Mouse (Mus musculus) MEL (cell line): ENCODE measurements at regions not wholly inside any gene's neighbourhood (a gene's known extent, or its start where the extent isn't known, plus 50 kb on each side); places are given as distances from the start of the nearest gene placed in this dataset.

Source experiments
- DNase-seq: peaks from one replicate; pipeline ENCODE4 v3.0.0; 2011; ENCODE audit warnings: low read depth, low spot score
- H3K27ac ChIP-seq: 2 replicates; pipeline ENCODE4 v1.5.1; 2012; ENCODE audit warnings: low read depth, mild to moderate bottlenecking, control low read depth, low read length, moderate library complexity; ENCODE audit not compliant: control insufficient read depth
- H3K27me3 ChIP-seq, 2 experiments: fragments of 150-350 bp in 1 of 2; sonication (generic) in 1 of 2; 2 replicates each; pipeline ENCODE4 v1.6.1; 2012; ENCODE audit warnings: low read length in 2 of 2, mild to moderate bottlenecking in 2 of 2, improper control_type of control experiment in 1 of 2, moderate library complexity in 1 of 2; ENCODE audit not compliant: insufficient read depth in 2 of 2, control insufficient read depth in 1 of 2
- H3K36me3 ChIP-seq, 2 experiments: 2 replicates each; pipeline ENCODE4 v1.6.1; 2012 to 2014; ENCODE audit warnings: low read length in 2 of 2, improper control_type of control experiment in 1 of 2, inconsistent platforms in 1 of 2, mild to moderate bottlenecking in 1 of 2; ENCODE audit not compliant: insufficient read depth in 2 of 2, control insufficient read depth in 1 of 2
- H3K4me1 ChIP-seq, 2 experiments: fragments of 150-350 bp in 1 of 2; sonication (generic) in 1 of 2; 2 replicates each; pipeline ENCODE4 v1.6.1; 2012; ENCODE audit warnings: low read length in 2 of 2, improper control_type of control experiment in 1 of 2, mild to moderate bottlenecking in 1 of 2; ENCODE audit not compliant: insufficient read depth in 2 of 2, control insufficient read depth in 1 of 2
- H3K4me3 ChIP-seq, 2 experiments: fragments of 150-350 bp in 1 of 2; sonication (generic) in 1 of 2; 2 replicates each; pipeline ENCODE4 v1.5.1; 2012; ENCODE audit warnings: low read depth in 2 of 2, low read length in 2 of 2, mild to moderate bottlenecking in 2 of 2, moderate library complexity in 2 of 2, control low read depth in 1 of 2, improper control_type of control experiment in 1 of 2; ENCODE audit not compliant: control insufficient read depth in 1 of 2, insufficient read depth in 1 of 2
- H3K79me2 ChIP-seq: 2 replicates; pipeline ENCODE4 v1.6.1; 2012; ENCODE audit warnings: mild to moderate bottlenecking, low read length, moderate library complexity; ENCODE audit not compliant: control insufficient read depth, poor library complexity, insufficient read depth
- H3K9ac ChIP-seq: 2 replicates; pipeline ENCODE4 v1.6.1; 2012; ENCODE audit warnings: low read depth, mild to moderate bottlenecking, control low read depth, low read length, moderate library complexity; ENCODE audit not compliant: control insufficient read depth, poor library complexity, severe bottlenecking
- H3K9me3 ChIP-seq: fragments of 150-350 bp; sonication (generic); replicated peaks from 2 replicates; pipeline ENCODE4 v1.6.1; 2012; ENCODE audit warnings: mild to moderate bottlenecking, low read length, improper control_type of control experiment, moderate library complexity; ENCODE audit not compliant: insufficient read depth
- BHLHE40 ChIP-seq: IDR thresholded peaks from 2 replicates; pipeline ENCODE4 v1.6.1; 2012; ENCODE audit warnings: low read depth, mild to moderate bottlenecking, inconsistent platforms, low read length, improper control_type of control experiment, borderline replicate concordance
- CHD2 ChIP-seq: IDR thresholded peaks from 2 replicates; pipeline ENCODE4 v1.6.1; 2011; ENCODE audit warnings: low read length, improper control_type of control experiment
- CTCF ChIP-seq, 3 experiments: IDR thresholded peaks in 2 of 3; conservative IDR thresholded peaks in 1 of 3; 2 replicates each; pipeline ENCODE4 v1.5.1; 2011 to 2012; ENCODE audit warnings: low read length in 3 of 3, low read depth in 2 of 3, mild to moderate bottlenecking in 2 of 3, improper control_type of control experiment in 1 of 3, inconsistent platforms in 1 of 3, mixed read lengths in 1 of 3, moderate library complexity in 1 of 3; ENCODE audit not compliant: control insufficient read depth in 1 of 3, insufficient read depth in 1 of 3, poor library complexity in 1 of 3, severe bottlenecking in 1 of 3
- E2F4 ChIP-seq: IDR thresholded peaks from 2 replicates; pipeline ENCODE4 v1.6.1; 2011; ENCODE audit warnings: low read depth, low read length, improper control_type of control experiment, borderline replicate concordance
- GABPA ChIP-seq: IDR thresholded peaks from 2 replicates; pipeline ENCODE4 v1.6.1; 2012; ENCODE audit warnings: low read depth, mild to moderate bottlenecking, inconsistent platforms, low read length, improper control_type of control experiment, moderate library complexity
- JUND ChIP-seq: IDR thresholded peaks from 2 replicates; pipeline ENCODE4 v1.6.1; 2011; ENCODE audit warnings: low read depth, mild to moderate bottlenecking, improper control_type of control experiment, low read length
- MAZ ChIP-seq: IDR thresholded peaks from 2 replicates; pipeline ENCODE4 v1.6.1; 2012; ENCODE audit warnings: low read depth, mild to moderate bottlenecking, inconsistent platforms, low read length, improper control_type of control experiment
- NELFE ChIP-seq: IDR thresholded peaks from 2 replicates; pipeline ENCODE4 v1.6.1; 2011; ENCODE audit warnings: low read depth, low read length, improper control_type of control experiment
- POLR2AphosphoS5 ChIP-seq: IDR thresholded peaks from 2 replicates; pipeline ENCODE4 v1.6.1; 2012; ENCODE audit warnings: low read depth, borderline replicate concordance, mild to moderate bottlenecking, inconsistent platforms, low read length, moderate library complexity, mixed read lengths
- SIN3A ChIP-seq: IDR thresholded peaks from 2 replicates; pipeline ENCODE4 v1.6.1; 2012; ENCODE audit warnings: low read length, improper control_type of control experiment, inconsistent platforms
- SMC3 ChIP-seq: IDR thresholded peaks from 2 replicates; pipeline ENCODE4 v1.6.1; 2011; ENCODE audit warnings: low read depth, low read length, improper control_type of control experiment
- TCF12 ChIP-seq: IDR thresholded peaks from 2 replicates; pipeline ENCODE4 v1.6.1; 2014; ENCODE audit warnings: low read depth, mild to moderate bottlenecking, inconsistent platforms, low read length, improper control_type of control experiment, moderate library complexity
- UBTF ChIP-seq: IDR thresholded peaks from 2 replicates; pipeline ENCODE4 v1.6.1; 2012; ENCODE audit warnings: low read depth, mild to moderate bottlenecking, inconsistent platforms, low read length, improper control_type of control experiment, moderate library complexity, borderline replicate concordance; ENCODE audit not compliant: insufficient read depth
- USF2 ChIP-seq, 2 experiments: IDR thresholded peaks; 2 replicates each; pipeline ENCODE4 v1.6.1; 2011 to 2012; ENCODE audit warnings: improper control_type of control experiment in 2 of 2, low read length in 2 of 2, borderline replicate concordance in 1 of 2, inconsistent platforms in 1 of 2, low read depth in 1 of 2, mild to moderate bottlenecking in 1 of 2; ENCODE audit not compliant: insufficient read depth in 1 of 2
- ZKSCAN1 ChIP-seq: IDR thresholded peaks from 2 replicates; pipeline ENCODE4 v1.6.1; 2012; ENCODE audit warnings: low read depth, mild to moderate bottlenecking, inconsistent platforms, low read length, improper control_type of control experiment, moderate library complexity

GRCm38 (mm10) chr11:90741952-90742617 lies 53.9 kb upstream of the Tom1l1 start:
- no peak for TF ChIP-seq CHD2
- TF ChIP-seq NELFE, result no peak
- TF ChIP-seq E2F4, result no peak
- H3K9me3 ChIP-seq, result no peaks in the 10 kb centered on the region
- DNase-seq, result no peak

GRCm38 (mm10) chr11:90739501-90739900 lies 51.3 kb upstream of the Tom1l1 start:
- H3K4me1 ChIP-seq, result no peaks in the 10 kb centered on the region
- H3K9ac ChIP-seq, result no peak overlapping the region
- no peak overlapping the region for H3K4me3 ChIP-seq
- no peak for DNase-seq
- H3K36me3 ChIP-seq, result no peaks in the 10 kb centered on the region
- no peaks in the 10 kb centered on the region for H3K79me2 ChIP-seq
- TF ChIP-seq CHD2, result no peak
- TF ChIP-seq GABPA, result no peak
- TF ChIP-seq MAZ, result no peak
- no peak for TF ChIP-seq USF2 (IDR thresholded peaks at IDR 0.05; ENCODE audit: borderline replicate concordance in 1 of 2, insufficient read depth in 1 of 2, low read depth in 1 of 2, low read length in 2 of 2)
- TF ChIP-seq SIN3A, result no peak
- no peak for TF ChIP-seq TCF12
- H3K27ac ChIP-seq, result no peak overlapping the region
- no peaks in the 10 kb centered on the region for H3K9me3 ChIP-seq
- no peaks in the 10 kb centered on the region; a peak in 1 of 4 replicates for H3K27me3 ChIP-seq

More at GRCm38 (mm10) chr11:90741952-90742617, 53.9 kb upstream of the Tom1l1 start:
- H3K36me3 ChIP-seq, result no peaks in the 10 kb centered on the region
- no peak overlapping the region for H3K9ac ChIP-seq
- no peak overlapping the region for H3K4me3 ChIP-seq
- H3K79me2 ChIP-seq, result no peaks in the 10 kb centered on the region
- no peaks in the 10 kb centered on the region; a peak in 1 of 4 replicates for H3K27me3 ChIP-seq
- H3K27ac ChIP-seq, result no peak overlapping the region
- no peaks in the 10 kb centered on the region for H3K4me1 ChIP-seq

GRCm38 (mm10) chr11:90738741-90739140 lies 50.6 kb upstream of the Tom1l1 start:
- Histone ChIP-seq H3K9ac (no peak overlapping the region), H3K4me3 (no peak overlapping the region), H3K36me3 (no peaks in the 10 kb centered on the region), H3K79me2 (no peaks in the 10 kb centered on the region), H3K9me3 (no peaks in the 10 kb centered on the region), H3K4me1 (no peaks in the 10 kb centered on the region), H3K27me3 (no peaks in the 10 kb centered on the region; a peak in 1 of 4 replicates), H3K27ac (no peak overlapping the region)
- DNase-seq, result no peak
- TF ChIP-seq NELFE (no peak), CTCF (IDR thresholded peaks at IDR 0.05 in 2 of 3, conservative IDR thresholded peaks at IDR 0.05 in 1 of 3; ENCODE audit: control insufficient read depth in 1 of 3, insufficient read depth in 1 of 3, low read depth in 2 of 3, low read length in 3 of 3, poor library complexity in 1 of 3, severe bottlenecking in 1 of 3) (no peak), JUND (no peak), ZKSCAN1 (no peak), UBTF (no peak), SMC3 (no peak), SIN3A (no peak), POLR2AphosphoS5 (no peak), BHLHE40 (no peak)
